Mouse (Mus musculus) neutrophil, adult 5-6 weeks (primary cell): Measurements from ENCODE around the gene Rdh13. TPM values are rescaled to one million over a fixed set of nuclear protein-coding genes. Genes with fewer than 3 reads are reported as not detected.
A peak's percentile ranks its signal among the peaks of the same experiment; 100 is the strongest.

Source experiments
- ATAC-seq: fragments of 151-379, 151-347 bp; 2 replicates; pipeline ENCODE4 v1.8.0; 2017; ENCODE audit warnings: mild to moderate bottlenecking, moderate TSS enrichment; ENCODE audit not compliant: insufficient number of reproducible peaks, poor library complexity, low FRiP score, severe bottlenecking; ENCODE audit errors: extremely low read depth
- total RNA-seq: library from RNA; stranded (forward); fragments of 200-1000 nt; gene quantifications from 2 replicates; pipeline ENCODE4 v1.2.3, GENCODE M21; 2017

The Rdh13 gene
- total RNA-seq, result 7.6 and 10.8 TPM in 2 replicates

GRCm38 (mm10) chr7:4445216-4445791 is at the start of gene Rdh13:
Rdh13 (minus strand) TSS chr7:4445649.
- peak; percentile 94 for ATAC-seq

- no peak for ATAC-seq
Measured at GRCm38 (mm10) chr7:4493991-4494390, 48.5 kb upstream of the Rdh13 start.

- ATAC-seq, result peak; percentile 95
Measured at GRCm38 (mm10) chr7:4492284-4493224, 47.1 kb upstream of the Rdh13 start.

GRCm38 (mm10) chr7:4491308-4491707 is 45.9 kb upstream of the Rdh13 start:
- no peak for ATAC-seq

- ATAC-seq, result no peak
Measured at GRCm38 (mm10) chr7:4482281-4482680, 36.8 kb upstream of the Rdh13 start.

- peak; percentile 57 for ATAC-seq
Measured at GRCm38 (mm10) chr7:4479674-4480073, 34.2 kb upstream of the Rdh13 start.

GRCm38 (mm10) chr7:4478796-4479291 is 33.4 kb upstream of the Rdh13 start:
- no peak for ATAC-seq

- no peak for ATAC-seq
Measured at GRCm38 (mm10) chr7:4478021-4478795, 32.8 kb upstream of the Rdh13 start.

GRCm38 (mm10) chr7:4473940-4474339 is 28.5 kb upstream of the Rdh13 start:
- ATAC-seq, result no peak

- ATAC-seq, result no peak
Measured at GRCm38 (mm10) chr7:4471179-4471555, 25.7 kb upstream of the Rdh13 start.

GRCm38 (mm10) chr7:4470275-4471178 is 25.1 kb upstream of the Rdh13 start:
- no peak for ATAC-seq

GRCm38 (mm10) chr7:4467801-4468200 is 22.4 kb upstream of the Rdh13 start:
- no peak for ATAC-seq

GRCm38 (mm10) chr7:4464194-4464824 is 18.9 kb upstream of the Rdh13 start:
- ATAC-seq, result peak; percentile 52

GRCm38 (mm10) chr7:4460576-4461434 is 15.4 kb upstream of the Rdh13 start, which contains the start of gene Eps8l1:
Eps8l1 (plus strand) TSS chr7:4460674.
- ATAC-seq, result peak; percentile 25; the same call in 1 of the 2 replicates

- ATAC-seq, result no peak
Measured at GRCm38 (mm10) chr7:4452644-4453043, 7.2 kb upstream of the Rdh13 start.

GRCm38 (mm10) chr7:4449211-4449610 is 3.8 kb upstream of the Rdh13 start:
- no peak for ATAC-seq

- no peak for ATAC-seq
Measured at GRCm38 (mm10) chr7:4448439-4448838, 3.0 kb upstream of the Rdh13 start.
